Mouse (Mus musculus) MEL (cell line): ENCODE measurements around the gene Cacna1c. TPM values are rescaled to one million over a fixed set of nuclear protein-coding genes. Genes with fewer than 3 reads are reported as not detected.

Experiments used
- DNase-seq: peaks from one replicate; pipeline ENCODE4 v3.0.0; 2011; ENCODE audit warnings: low read depth, low spot score
- H3K27ac ChIP-seq: 2 replicates; pipeline ENCODE4 v1.5.1; 2012; ENCODE audit warnings: low read depth, mild to moderate bottlenecking, control low read depth, low read length, moderate library complexity; ENCODE audit not compliant: control insufficient read depth
- H3K27me3 ChIP-seq, 2 experiments: fragments of 150-350 bp in 1 of 2; sonication (generic) in 1 of 2; 2 replicates each; pipeline ENCODE4 v1.6.1; 2012; ENCODE audit warnings: low read length in 2 of 2, mild to moderate bottlenecking in 2 of 2, improper control_type of control experiment in 1 of 2, moderate library complexity in 1 of 2; ENCODE audit not compliant: insufficient read depth in 2 of 2, control insufficient read depth in 1 of 2
- H3K36me3 ChIP-seq, 2 experiments: 2 replicates each; pipeline ENCODE4 v1.6.1; 2012 to 2014; ENCODE audit warnings: low read length in 2 of 2, improper control_type of control experiment in 1 of 2, inconsistent platforms in 1 of 2, mild to moderate bottlenecking in 1 of 2; ENCODE audit not compliant: insufficient read depth in 2 of 2, control insufficient read depth in 1 of 2
- H3K4me1 ChIP-seq, 2 experiments: fragments of 150-350 bp in 1 of 2; sonication (generic) in 1 of 2; 2 replicates each; pipeline ENCODE4 v1.6.1; 2012; ENCODE audit warnings: low read length in 2 of 2, improper control_type of control experiment in 1 of 2, mild to moderate bottlenecking in 1 of 2; ENCODE audit not compliant: insufficient read depth in 2 of 2, control insufficient read depth in 1 of 2
- H3K4me3 ChIP-seq, 2 experiments: fragments of 150-350 bp in 1 of 2; sonication (generic) in 1 of 2; 2 replicates each; pipeline ENCODE4 v1.5.1; 2012; ENCODE audit warnings: low read depth in 2 of 2, low read length in 2 of 2, mild to moderate bottlenecking in 2 of 2, moderate library complexity in 2 of 2, control low read depth in 1 of 2, improper control_type of control experiment in 1 of 2; ENCODE audit not compliant: control insufficient read depth in 1 of 2, insufficient read depth in 1 of 2
- H3K79me2 ChIP-seq: 2 replicates; pipeline ENCODE4 v1.6.1; 2012; ENCODE audit warnings: mild to moderate bottlenecking, low read length, moderate library complexity; ENCODE audit not compliant: control insufficient read depth, poor library complexity, insufficient read depth
- H3K9ac ChIP-seq: 2 replicates; pipeline ENCODE4 v1.6.1; 2012; ENCODE audit warnings: low read depth, mild to moderate bottlenecking, control low read depth, low read length, moderate library complexity; ENCODE audit not compliant: control insufficient read depth, poor library complexity, severe bottlenecking
- H3K9me3 ChIP-seq: fragments of 150-350 bp; sonication (generic); replicated peaks from 2 replicates; pipeline ENCODE4 v1.6.1; 2012; ENCODE audit warnings: mild to moderate bottlenecking, low read length, improper control_type of control experiment, moderate library complexity; ENCODE audit not compliant: insufficient read depth
- CHD1 ChIP-seq: IDR thresholded peaks from 2 replicates; pipeline ENCODE4 v1.6.1; 2012; ENCODE audit warnings: low read depth, mild to moderate bottlenecking, inconsistent platforms, low read length, improper control_type of control experiment
- CHD2 ChIP-seq: IDR thresholded peaks from 2 replicates; pipeline ENCODE4 v1.6.1; 2011; ENCODE audit warnings: low read length, improper control_type of control experiment
- EP300 ChIP-seq, 2 experiments: IDR thresholded peaks; 2 replicates each; pipeline ENCODE4 v1.6.1; 2011; ENCODE audit warnings: improper control_type of control experiment in 2 of 2, low read length in 2 of 2, low read depth in 1 of 2, mild to moderate bottlenecking in 1 of 2
- ETS1 ChIP-seq: IDR thresholded peaks from 2 replicates; pipeline ENCODE4 v1.6.1; 2012; ENCODE audit warnings: low read depth, mild to moderate bottlenecking, inconsistent platforms, low read length, improper control_type of control experiment, moderate library complexity
- KAT2A ChIP-seq: conservative IDR thresholded peaks from 2 replicates; pipeline ENCODE4 v1.6.1; 2012; ENCODE audit warnings: low read depth, low read length, improper control_type of control experiment, inconsistent platforms
- MAFK ChIP-seq: IDR thresholded peaks from 2 replicates; pipeline ENCODE4 v1.6.1; 2011; ENCODE audit warnings: low read depth, mild to moderate bottlenecking, low read length, improper control_type of control experiment, borderline replicate concordance
- MAX ChIP-seq: IDR thresholded peaks from 2 replicates; pipeline ENCODE4 v1.6.1; 2011; ENCODE audit warnings: low read length, improper control_type of control experiment
- MAZ ChIP-seq: IDR thresholded peaks from 2 replicates; pipeline ENCODE4 v1.6.1; 2012; ENCODE audit warnings: low read depth, mild to moderate bottlenecking, inconsistent platforms, low read length, improper control_type of control experiment
- MYB ChIP-seq: IDR thresholded peaks from 2 replicates; pipeline ENCODE4 v1.6.1; 2011; ENCODE audit warnings: mild to moderate bottlenecking, low read depth, low read length, improper control_type of control experiment
- NELFE ChIP-seq: IDR thresholded peaks from 2 replicates; pipeline ENCODE4 v1.6.1; 2011; ENCODE audit warnings: low read depth, low read length, improper control_type of control experiment
- POLR2A ChIP-seq, 2 experiments: IDR thresholded peaks; 2 replicates each; pipeline ENCODE4 v1.6.1; 2011 to 2012; ENCODE audit warnings: low read length in 2 of 2, mild to moderate bottlenecking in 2 of 2, control low read depth in 1 of 2, improper control_type of control experiment in 1 of 2, low read depth in 1 of 2, moderate library complexity in 1 of 2; ENCODE audit not compliant: control insufficient read depth in 1 of 2, insufficient read depth in 1 of 2, poor library complexity in 1 of 2
- RCOR1 ChIP-seq: IDR thresholded peaks from 2 replicates; pipeline ENCODE4 v1.6.1; 2012; ENCODE audit warnings: low read depth, mild to moderate bottlenecking, inconsistent platforms, low read length, improper control_type of control experiment
- SIN3A ChIP-seq: IDR thresholded peaks from 2 replicates; pipeline ENCODE4 v1.6.1; 2012; ENCODE audit warnings: low read length, improper control_type of control experiment, inconsistent platforms
- TAL1 ChIP-seq: IDR thresholded peaks from 2 replicates; pipeline ENCODE4 v1.6.1; 2012; ENCODE audit warnings: mild to moderate bottlenecking, inconsistent platforms, low read length, moderate library complexity, mixed read lengths
- TBP ChIP-seq: IDR thresholded peaks from 2 replicates; pipeline ENCODE4 v1.8.0; 2011; ENCODE audit warnings: low read depth, low read length, improper control_type of control experiment
- USF2 ChIP-seq, 2 experiments: IDR thresholded peaks; 2 replicates each; pipeline ENCODE4 v1.6.1; 2011 to 2012; ENCODE audit warnings: improper control_type of control experiment in 2 of 2, low read length in 2 of 2, borderline replicate concordance in 1 of 2, inconsistent platforms in 1 of 2, low read depth in 1 of 2, mild to moderate bottlenecking in 1 of 2; ENCODE audit not compliant: insufficient read depth in 1 of 2
- ZMIZ1 ChIP-seq: IDR thresholded peaks from 2 replicates; pipeline ENCODE4 v1.6.1; 2012; ENCODE audit warnings: low read depth, mild to moderate bottlenecking, inconsistent platforms, low read length, improper control_type of control experiment, moderate library complexity
- polyA plus RNA-seq, 2 experiments: library from polyadenylated mRNA; stranded (reverse) in 1 of 2; unstranded in 1 of 2; fragments of >175 nt in 1 of 2; fragments of >200 nt in 1 of 2; gene quantifications; 2 replicates each; pipeline versions ENCODE4 v1.2.1 to v1.2.4; 2012; ENCODE audit warnings: low replicate concordance in 2 of 2, low read depth in 1 of 2; ENCODE audit not compliant: insufficient read length in 2 of 2, insufficient read depth in 1 of 2, missing spikeins in 1 of 2
- total RNA-seq: library from RNA; depleted of rRNA; stranded (reverse); fragments of 300-350 nt; gene quantifications from 2 replicates; pipeline ENCODE4 v1.2.3, GENCODE M21; 2012

Cacna1c gene
- total and polyA plus RNA-seq, 3 experiments: 3.4 to 4.4 TPM; not detected in 1

DNA sequence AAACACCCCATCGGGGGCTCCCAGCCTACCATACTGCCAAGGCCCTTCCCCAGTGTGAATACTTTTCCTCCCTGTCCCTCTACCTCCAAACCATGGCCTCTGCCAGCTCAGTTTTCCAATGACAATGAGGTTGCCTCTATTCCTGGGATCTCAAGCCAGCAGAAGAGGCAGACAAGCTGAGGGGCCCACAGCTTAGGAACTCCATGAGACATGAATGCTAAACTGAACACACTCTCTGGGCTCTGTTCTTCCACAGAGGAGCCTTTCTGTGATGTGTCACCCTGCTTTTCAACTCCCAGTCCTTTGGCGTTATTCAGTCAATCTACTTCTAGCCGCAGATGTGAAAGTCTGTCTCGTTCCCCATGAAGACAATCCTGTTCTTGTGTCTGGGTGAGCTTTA is 399.8 kb downstream of the Cacna1c start:
- Histone ChIP-seq H3K79me2 (no peaks in the 10 kb centered on the region), H3K9ac (no peak overlapping the region), H3K4me3 (no peak overlapping the region), H3K9me3 (no peaks in the 10 kb centered on the region), H3K4me1 (peaks cover 0 to 8% of the 10 kb centered on the region in 2 experiments; a peak in 2 of 4 replicates), H3K27me3 (no peaks in the 10 kb centered on the region; a peak in 1 of 4 replicates), H3K27ac (no peak overlapping the region), H3K36me3 (no peaks in the 10 kb centered on the region)
- TF ChIP-seq NELFE: no peak
- no peak for TF ChIP-seq KAT2A
- TF ChIP-seq EP300 (IDR thresholded peaks at IDR 0.05; ENCODE audit: low read depth in 1 of 2, low read length in 2 of 2): no peak
- TF ChIP-seq CHD2: no peak
- TF ChIP-seq ZMIZ1: no peak
- TF ChIP-seq TAL1: no peak
- no peak for TF ChIP-seq SIN3A
- TF ChIP-seq MAZ: no peak
- TF ChIP-seq MAX: no peak
- TF ChIP-seq ETS1: no peak
- TF ChIP-seq POLR2A (IDR thresholded peaks at IDR 0.05; ENCODE audit: control insufficient read depth in 1 of 2, insufficient read depth in 1 of 2, low read depth in 1 of 2, low read length in 2 of 2, poor library complexity in 1 of 2): no peak
- no peak for TF ChIP-seq USF2 (IDR thresholded peaks at IDR 0.05; ENCODE audit: borderline replicate concordance in 1 of 2, insufficient read depth in 1 of 2, low read depth in 1 of 2, low read length in 2 of 2)
- DNase-seq: no peak

DNA sequence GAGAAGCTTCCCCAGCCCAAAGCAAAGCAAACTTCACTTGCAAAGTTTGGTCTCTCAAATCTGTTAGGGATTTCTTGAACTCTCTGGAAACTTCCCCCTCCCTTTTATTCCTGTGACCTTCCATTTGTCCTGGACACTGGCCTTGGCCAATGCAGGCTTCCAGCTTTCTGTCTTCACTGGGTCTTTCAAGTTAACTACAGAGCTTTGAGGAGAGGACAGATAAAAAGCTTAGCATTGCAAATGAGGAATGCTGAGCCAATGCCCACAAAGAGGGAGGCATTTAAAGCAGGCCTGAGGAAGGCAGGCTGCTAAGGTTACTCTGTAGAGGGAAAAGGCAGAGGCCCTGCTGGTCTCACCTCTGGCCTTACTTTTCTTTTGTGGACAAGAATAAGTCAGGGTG is 400.5 kb downstream of the Cacna1c start:
- Histone ChIP-seq H3K36me3 (no peaks in the 10 kb centered on the region), H3K9me3 (no peaks in the 10 kb centered on the region), H3K27ac (no peak overlapping the region), H3K4me3 (no peak overlapping the region), H3K27me3 (no peaks in the 10 kb centered on the region; a peak in 1 of 4 replicates), H3K4me1 (peaks cover 0 to 8% of the 10 kb centered on the region in 2 experiments; a peak in 2 of 4 replicates), H3K79me2 (no peaks in the 10 kb centered on the region), H3K9ac (no peak overlapping the region)
- no peak for DNase-seq
- TF ChIP-seq CHD2: no peak
- TF ChIP-seq CHD1: no peak
- TF ChIP-seq RCOR1: no peak
- no peak for TF ChIP-seq MAZ
- no peak for TF ChIP-seq TBP
- no peak for TF ChIP-seq MYB
- no peak for TF ChIP-seq MAFK
